Mouse (Mus musculus): ENCODE measurements around the gene Hmcn2. TPM values are rescaled to one million over a fixed set of nuclear protein-coding genes. Genes with fewer than 3 reads are reported as not detected.
A peak's percentile ranks its signal among the peaks of the same experiment; 100 is the strongest.

Hmcn2 gene
- total RNA-seq, 1 experiment from 2014 or later = not detected

GRCm38 (mm10) chr2:31453011-31453410 lies 138.8 kb downstream of the Hmcn2 start:
- no peak for ATAC-seq (replicated peaks; ENCODE audit: low read depth, poor library complexity, severe bottlenecking)

DNA sequence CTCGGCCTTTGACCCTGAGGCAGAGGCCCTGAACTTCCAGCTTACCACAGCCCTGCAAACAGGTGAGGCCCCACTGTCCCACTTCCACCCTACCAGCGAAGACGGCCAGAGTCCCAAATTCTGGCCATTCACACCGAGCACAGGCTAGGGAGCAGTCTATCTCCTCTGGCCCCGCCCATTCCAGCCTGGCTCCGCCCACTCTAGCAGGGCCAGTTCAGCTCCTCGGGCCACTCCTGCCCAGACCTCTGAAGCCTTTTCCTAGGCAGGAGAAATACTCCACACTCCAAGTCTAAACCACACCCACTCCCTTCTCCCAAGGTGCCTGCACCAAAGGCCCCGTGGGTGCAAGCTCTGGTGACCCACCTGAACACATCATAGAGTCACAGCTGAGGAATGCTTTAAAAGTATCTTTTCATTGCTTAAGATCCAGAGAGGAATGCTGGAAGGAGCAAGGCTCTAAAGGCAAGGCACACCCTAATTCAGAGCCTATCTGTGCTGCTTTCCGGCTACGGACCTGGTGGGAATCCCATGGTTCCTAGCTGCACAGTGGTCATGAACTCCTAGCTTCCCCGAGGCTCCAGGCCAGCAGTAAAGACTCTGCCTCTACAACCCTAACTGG lies 139.5 kb downstream of the Hmcn2 start:
- ATAC-seq (replicated peaks; ENCODE audit: low read depth, poor library complexity, severe bottlenecking) = no peak

DNA sequence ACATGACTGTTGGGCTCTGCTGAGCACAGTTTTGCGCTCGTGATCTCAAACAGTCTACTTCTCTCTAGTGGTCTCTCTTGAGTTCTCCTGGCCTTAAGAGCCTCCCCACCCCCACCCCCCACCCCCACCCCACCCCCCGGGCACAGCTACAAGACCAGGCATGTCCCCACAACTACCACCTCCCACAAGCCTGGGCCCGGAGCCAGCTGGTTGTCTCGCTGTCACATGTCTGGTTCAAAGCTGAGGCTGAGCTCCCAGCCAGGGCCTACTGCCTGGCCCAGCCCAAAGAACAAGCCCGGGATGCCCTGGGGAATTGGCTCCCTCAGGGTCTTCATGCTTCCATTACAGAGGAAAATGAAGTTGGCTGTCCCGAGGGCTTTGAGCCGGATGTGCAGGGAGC lies 140.1 kb downstream of the Hmcn2 start:
- ATAC-seq (replicated peaks; ENCODE audit: low read depth, poor library complexity, severe bottlenecking) = peak; percentile 45; the same call in 1 of the 2 replicates

- no peak for ATAC-seq (replicated peaks; ENCODE audit: low read depth, poor library complexity, severe bottlenecking)
These were observed 141.2 kb downstream of the Hmcn2 start for GRCm38 (mm10) chr2:31455418-31455817.

GRCm38 (mm10) chr2:31458460-31458859 lies 144.2 kb downstream of the Hmcn2 start:
- ATAC-seq (replicated peaks; ENCODE audit: low read depth, poor library complexity, severe bottlenecking) = no peak

DNA sequence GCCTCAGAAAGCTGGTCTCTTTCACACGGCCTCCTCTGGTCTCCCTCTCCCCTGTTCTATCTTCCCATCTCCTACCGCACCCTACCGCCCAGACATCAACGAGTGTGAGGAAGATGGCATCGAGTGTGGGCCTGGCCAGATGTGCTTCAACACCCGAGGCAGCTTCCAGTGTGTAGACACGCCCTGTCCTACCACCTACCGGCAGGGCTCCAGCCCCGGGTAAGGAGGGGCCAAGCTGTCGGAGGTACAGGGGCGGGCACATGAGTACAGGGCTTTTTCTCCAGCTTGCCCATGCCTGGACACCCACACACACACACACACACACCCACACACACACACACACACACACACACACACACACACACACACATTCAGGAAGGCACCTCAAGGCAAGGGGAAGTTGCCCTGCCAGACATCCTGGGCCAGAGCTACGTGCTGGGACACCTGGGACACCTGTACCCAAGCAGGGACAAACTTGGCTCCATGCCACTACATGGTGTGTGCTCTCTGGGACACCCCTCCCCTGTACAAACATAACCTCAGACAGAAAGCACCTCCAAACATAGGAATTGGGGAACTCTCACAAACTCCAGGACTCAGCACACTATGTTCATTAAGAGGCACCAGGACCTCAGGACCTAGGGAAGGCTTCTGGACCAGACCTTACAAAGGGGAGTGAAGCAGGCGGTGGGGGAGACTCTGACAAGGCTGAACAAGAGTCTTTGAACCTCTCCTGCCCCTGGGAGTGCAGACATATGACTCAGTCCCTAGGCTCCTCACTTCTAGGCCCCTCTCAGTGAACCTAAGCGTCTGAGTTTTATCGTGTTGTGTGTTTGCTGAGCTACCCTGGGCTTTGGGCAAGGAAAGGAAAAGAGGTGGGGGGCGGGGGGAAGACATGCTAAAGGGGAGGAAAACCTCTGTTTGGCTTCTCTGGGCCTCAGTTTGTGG lies 145.0 kb downstream of the Hmcn2 start:
- ATAC-seq (replicated peaks; ENCODE audit: low read depth, poor library complexity, severe bottlenecking) = peak; percentile 36; the same call in 1 of the 2 replicates

DNA sequence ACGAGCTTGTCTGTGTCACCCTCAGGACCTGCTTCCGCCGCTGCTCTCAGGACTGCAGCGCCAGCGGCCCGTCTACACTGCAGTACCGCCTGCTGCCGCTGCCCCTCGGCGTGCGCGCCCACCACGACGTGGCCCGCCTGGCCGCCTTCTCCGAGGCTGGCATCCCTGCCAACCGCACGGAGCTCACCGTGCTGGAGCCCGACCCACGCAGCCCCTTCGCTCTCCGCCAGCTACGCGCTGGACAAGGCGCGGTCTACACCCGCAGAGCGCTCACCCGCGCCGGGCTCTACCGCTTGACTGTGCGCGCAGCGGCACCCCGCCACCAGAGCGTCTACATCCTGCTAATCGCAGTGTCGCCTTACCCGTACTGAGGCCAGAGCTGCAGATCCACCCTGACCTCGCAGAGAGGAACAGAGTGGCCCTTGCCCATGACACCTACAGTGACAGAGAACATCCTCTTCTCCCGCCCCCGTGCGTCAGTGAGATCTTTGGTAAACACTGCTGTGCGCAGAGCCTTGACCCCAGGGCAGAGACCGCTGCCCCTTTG lies 145.9 kb downstream of the Hmcn2 start:
- ATAC-seq (replicated peaks; ENCODE audit: low read depth, poor library complexity, severe bottlenecking) = peak; percentile 76

DNA sequence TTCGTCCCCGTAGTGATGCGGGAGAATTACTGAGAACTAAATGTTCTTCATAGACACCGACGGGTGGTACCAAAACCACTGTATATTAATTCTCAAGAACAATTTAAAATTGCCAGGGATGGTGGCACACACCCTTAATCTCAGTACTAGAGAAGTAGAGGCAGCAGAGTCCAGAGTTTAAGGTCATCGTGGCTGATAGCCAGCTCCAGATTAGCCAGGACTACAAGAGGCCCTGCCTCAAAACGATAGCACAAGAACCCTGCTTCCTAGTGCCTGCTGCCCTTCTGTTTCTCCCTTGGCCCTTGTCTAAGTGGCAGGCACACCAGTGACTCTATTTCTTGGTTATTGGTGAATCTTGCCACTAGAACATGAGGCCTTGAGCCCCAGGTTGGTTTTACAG lies 146.7 kb downstream of the Hmcn2 start:
- no peak for ATAC-seq (replicated peaks; ENCODE audit: low read depth, poor library complexity, severe bottlenecking)

DNA sequence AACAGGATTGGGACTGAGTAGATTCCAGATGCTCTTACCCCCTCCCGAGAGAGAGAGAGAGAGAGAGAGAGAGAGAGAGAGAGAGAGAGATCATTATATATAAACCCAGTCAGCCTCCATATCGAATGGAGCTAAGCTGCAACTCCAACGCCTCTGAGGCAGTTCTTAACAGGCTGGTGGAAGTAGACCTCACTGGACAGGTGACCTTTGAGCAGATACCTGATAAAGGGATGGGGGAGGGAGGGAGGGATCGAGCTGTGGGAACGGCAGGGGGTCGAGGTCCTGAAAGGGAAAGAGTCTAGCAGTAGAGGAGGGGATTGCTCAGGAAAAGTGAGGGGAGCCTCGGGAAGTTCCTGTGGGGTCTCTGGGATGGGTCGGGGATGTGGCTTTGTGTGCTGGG lies 147.8 kb downstream of the Hmcn2 start:
- ATAC-seq (replicated peaks; ENCODE audit: low read depth, poor library complexity, severe bottlenecking) = no peak

- no peak for ATAC-seq (replicated peaks; ENCODE audit: low read depth, poor library complexity, severe bottlenecking)
These were observed 149.0 kb downstream of the Hmcn2 start for GRCm38 (mm10) chr2:31463253-31463652.

GRCm38 (mm10) chr2:31463696-31464528 lies 149.7 kb downstream of the Hmcn2 start:
- ATAC-seq (replicated peaks; ENCODE audit: low read depth, poor library complexity, severe bottlenecking) = no peak

GRCm38 (mm10) chr2:31464529-31464910 lies 150.3 kb downstream of the Hmcn2 start:
- no peak for ATAC-seq (replicated peaks; ENCODE audit: low read depth, poor library complexity, severe bottlenecking)

DNA sequence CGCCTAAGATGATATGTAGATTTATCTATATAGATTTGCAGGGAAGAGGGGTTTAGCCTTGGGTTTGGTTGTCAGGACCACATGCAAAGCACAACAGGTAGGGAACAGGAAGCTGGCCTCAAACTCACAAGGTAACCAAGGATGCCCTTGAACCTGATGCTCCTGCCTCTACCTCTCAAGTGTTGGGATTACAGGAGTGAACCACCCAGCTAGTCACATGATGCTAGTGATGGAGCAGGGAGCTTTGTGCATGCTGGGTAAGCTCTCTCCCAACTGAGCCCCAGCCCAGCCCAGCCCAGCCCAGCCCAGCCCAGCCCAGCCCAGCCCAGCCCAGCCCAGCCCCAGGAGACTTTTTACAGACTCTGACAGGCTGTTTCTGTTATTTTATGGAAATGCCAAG lies 153.2 kb downstream of the Hmcn2 start:
- no peak for ATAC-seq (replicated peaks; ENCODE audit: low read depth, poor library complexity, severe bottlenecking)

- ATAC-seq (replicated peaks; ENCODE audit: low read depth, poor library complexity, severe bottlenecking) = no peak
These were observed 154.6 kb downstream of the Hmcn2 start for GRCm38 (mm10) chr2:31468857-31469256.

GRCm38 (mm10) chr2:31469480-31469879 lies 155.3 kb downstream of the Hmcn2 start:
- no peak for ATAC-seq (replicated peaks; ENCODE audit: low read depth, poor library complexity, severe bottlenecking)

DNA sequence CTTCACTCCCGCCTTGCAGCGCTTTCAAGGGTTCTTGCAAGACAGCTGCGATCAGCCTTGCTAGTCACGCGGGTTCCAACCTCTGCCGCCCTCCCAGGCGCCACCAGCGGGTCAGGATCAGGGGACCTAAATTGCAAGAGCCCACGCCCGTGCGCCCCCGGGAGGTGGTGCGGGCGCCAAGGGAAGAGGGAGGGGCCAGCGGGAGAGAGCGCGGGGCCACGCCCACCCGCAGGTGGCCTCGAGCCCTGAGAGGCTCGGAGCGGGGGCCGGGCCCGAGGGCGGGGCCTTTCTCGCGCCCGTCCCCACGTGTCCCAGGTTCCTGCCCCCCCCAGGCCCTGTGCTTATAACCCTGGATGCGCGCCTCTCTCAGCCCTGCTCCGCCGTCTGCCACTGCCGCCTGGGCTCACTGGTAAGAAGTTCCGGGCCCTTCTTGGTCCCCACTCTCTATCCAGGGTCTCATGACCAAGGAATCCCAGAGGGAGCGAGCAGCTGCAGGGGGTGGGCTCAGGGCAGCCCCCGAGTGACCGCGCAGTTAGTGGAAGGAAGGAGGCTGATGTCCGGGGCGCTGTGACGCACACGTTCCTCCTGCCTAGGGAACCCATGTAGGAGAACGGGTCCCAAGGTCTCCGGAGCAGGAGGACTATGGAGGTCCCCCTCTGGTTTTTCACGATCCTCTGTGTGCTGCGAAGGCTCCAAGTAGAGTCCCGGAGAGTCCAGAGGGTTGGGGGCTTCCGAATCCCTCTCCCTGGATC lies 155.9 kb downstream of the Hmcn2 start, which contains the start of gene Ass1:
Ass1 (plus strand) TSS at position 277 of the 752 bp plus-strand sequence.
- ATAC-seq (replicated peaks; ENCODE audit: low read depth, poor library complexity, severe bottlenecking) = peak; percentile 77

- ATAC-seq (replicated peaks; ENCODE audit: low read depth, poor library complexity, severe bottlenecking) = peak; percentile 57
These were observed 156.6 kb downstream of the Hmcn2 start for GRCm38 (mm10) chr2:31470683-31471385.

- no peak for ATAC-seq (replicated peaks; ENCODE audit: low read depth, poor library complexity, severe bottlenecking)
These were observed 157.4 kb downstream of the Hmcn2 start for GRCm38 (mm10) chr2:31471611-31472010.

All from common myeloid progenitor, adult 5-6 weeks (primary cell).